Mouse (Mus musculus) testis, adult 2 months (tissue): ENCODE data around the gene Palm2.

Experiments used
- CTCF ChIP-seq: fragments of 200-500 bp; IDR thresholded peaks from 2 replicates; pipeline ENCODE4 v1.5.1; 2012; ENCODE audit warnings: low read depth, mild to moderate bottlenecking, inconsistent platforms, low read length, moderate library complexity; ENCODE audit not compliant: control insufficient read depth, insufficient read depth, insufficient replicate concordance
- POLR2A ChIP-seq: fragments of 200-500 bp; IDR thresholded peaks from 2 replicates; pipeline ENCODE4 v1.6.1; 2012; ENCODE audit warnings: low read depth, mild to moderate bottlenecking, inconsistent platforms, low read length, moderate library complexity; ENCODE audit not compliant: control insufficient read depth

GRCm38 (mm10) chr4:57592751-57593150, 158.7 kb downstream of the Palm2 start:
- no peak for TF ChIP-seq POLR2A
- TF ChIP-seq CTCF: no peak
